Mouse (Mus musculus) hindbrain, embryonic 15.5 days (tissue): ENCODE data around the gene Ubac1. TPM values are rescaled to one million over a fixed set of nuclear protein-coding genes. Genes with fewer than 3 reads are reported as not detected.

Experiments used
- ATAC-seq: fragments of 200-750 bp; cut with Nextera tagmentation; 2 replicates; pipeline ENCODE4 v1.8.0; 2017; ENCODE audit warnings: low read depth, moderate number of reproducible peaks, moderate TSS enrichment; ENCODE audit not compliant: low FRiP score
- H3K27ac ChIP-seq: fragments of 300-500 bp; sonication (generic); replicated peaks from 2 replicates; pipeline ENCODE4 v1.5.1; 2015; ENCODE audit warnings: mild to moderate bottlenecking, inconsistent platforms
- H3K27me3 ChIP-seq: fragments of 300-500 bp; sonication (generic); 2 replicates; pipeline ENCODE4 v1.6.1; 2015; ENCODE audit warnings: control low read depth, inconsistent platforms
- H3K36me3 ChIP-seq: fragments of 300-500 bp; sonication (generic); 2 replicates; pipeline ENCODE4 v1.6.1; 2015; ENCODE audit warnings: control low read depth, inconsistent platforms
- H3K4me1 ChIP-seq: fragments of 300-500 bp; sonication (generic); replicated peaks from 2 replicates; pipeline ENCODE4 v1.6.1; 2015; ENCODE audit warnings: control low read depth, inconsistent platforms
- H3K4me2 ChIP-seq: fragments of 300-500 bp; sonication (generic); 2 replicates; pipeline ENCODE4 v1.6.1; 2015; ENCODE audit warnings: moderate library complexity, mild to moderate bottlenecking, inconsistent platforms
- H3K4me3 ChIP-seq: fragments of 300-500 bp; sonication (generic); 2 replicates; pipeline ENCODE4 v1.5.1; 2015; ENCODE audit warnings: mild to moderate bottlenecking, inconsistent platforms
- H3K9ac ChIP-seq: fragments of 300-500 bp; sonication (generic); 2 replicates; pipeline ENCODE4 v1.6.1; 2015; ENCODE audit warnings: inconsistent platforms
- H3K9me3 ChIP-seq: fragments of 300-500 bp; sonication (generic); 2 replicates; pipeline ENCODE4 v1.6.1; 2016; ENCODE audit warnings: control low read depth, inconsistent platforms
- WGBS: fragments of 180-500 bp; shearing (Covaris S2); methylation state at CpG from one replicate; pipeline ENCODE4 v1.1.7; 2015; 5-methylcytosine and 5-hydroxymethylcytosine counted together
- polyA plus RNA-seq: library from polyadenylated mRNA; unstranded; fragments of >200 nt; fragmentation: Nextera tagmentation; extraction: Ambion mirVana; gene quantifications from 2 replicates; pipeline ENCODE4 v1.2.1, GENCODE M21; 2015

Gene Ubac1
- polyA plus RNA-seq, 1 experiment from 2014 or later, result 143 TPM

DNA sequence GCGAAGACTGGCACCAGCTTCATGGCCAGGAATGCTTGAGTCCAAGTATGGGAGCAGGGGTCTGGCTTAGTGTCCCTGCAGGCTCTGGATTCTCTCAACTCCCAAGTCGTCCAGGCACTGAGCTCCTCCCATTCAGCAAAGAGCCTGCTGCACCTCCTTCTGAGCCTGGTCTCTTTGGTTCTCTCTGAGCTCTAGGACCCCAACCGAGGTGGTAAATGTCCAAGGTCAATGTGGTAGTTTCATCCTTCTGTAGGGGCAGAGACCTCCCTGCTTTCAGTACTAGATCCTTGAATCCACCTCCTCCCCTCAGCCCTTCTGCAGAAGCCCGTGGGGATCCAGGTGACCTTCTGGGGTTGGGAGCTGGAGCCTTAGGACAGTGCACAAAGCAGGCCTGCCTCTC is 31.3 kb upstream of the Ubac1 start:
- Histone ChIP-seq H3K27ac (no peak overlapping the region), H3K36me3 (no peaks in the 10 kb centered on the region), H3K4me3 (no peak overlapping the region), H3K9ac (no peak overlapping the region), H3K9me3 (no peaks in the 10 kb centered on the region), H3K4me1 (0 out of 2 replicates have a peak, but pooled peaks cover 6% of the 10 kb centered on the region), H3K4me2 (no peak overlapping the region), H3K27me3 (no peaks in the 10 kb centered on the region)
- no peak for ATAC-seq
- WGBS, result 55% methylated on average over 4 of the region's 4 CpGs

DNA sequence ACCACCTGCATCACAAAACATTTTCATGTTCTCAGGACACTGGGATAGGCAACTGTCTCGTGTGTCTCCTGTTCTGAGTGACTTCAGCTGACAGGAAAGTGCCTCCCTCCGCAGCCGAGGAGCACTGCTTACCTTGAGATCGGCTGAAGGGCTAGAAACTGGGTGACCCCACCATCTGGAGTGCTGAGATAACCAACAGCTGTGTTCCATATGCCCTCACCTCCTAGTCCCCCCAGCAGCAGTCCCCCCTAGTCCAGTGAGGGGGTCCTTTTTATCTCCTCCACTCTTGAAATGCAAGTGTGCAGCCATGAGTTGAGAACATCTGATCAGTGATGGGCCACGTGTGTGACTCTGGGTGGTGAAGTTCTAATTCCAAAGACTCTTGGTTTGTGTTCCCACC is 27.3 kb upstream of the Ubac1 start:
- no peaks in the 10 kb centered on the region for H3K9me3 ChIP-seq
- no peak for ATAC-seq

DNA sequence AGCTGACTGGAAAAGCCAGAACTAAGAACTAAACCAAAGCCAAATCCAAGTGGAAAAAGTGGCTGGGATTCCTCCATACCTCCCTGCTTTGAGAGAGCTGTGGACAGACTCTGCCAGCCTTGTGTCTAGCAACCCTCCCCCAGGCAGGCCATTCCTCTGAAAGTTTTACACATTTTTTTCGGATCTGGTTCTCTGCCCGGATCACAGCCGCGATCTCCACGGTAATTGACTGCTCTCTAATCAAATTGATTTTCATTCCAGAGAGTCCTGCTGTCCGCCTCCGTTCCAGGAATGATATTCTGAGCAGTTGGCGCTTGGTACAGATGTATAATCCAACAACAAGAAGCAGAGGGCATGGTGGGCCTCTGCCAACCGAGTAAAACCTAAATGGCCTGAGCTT is 22.7 kb upstream of the Ubac1 start:
- Histone ChIP-seq H3K4me3 (no peak overlapping the region), H3K4me2 (no peak overlapping the region), H3K4me1 (peaks cover 11% of the 10 kb centered on the region), H3K9ac (no peak overlapping the region), H3K27ac (no peak overlapping the region), H3K27me3 (no peaks in the 10 kb centered on the region), H3K9me3 (no peaks in the 10 kb centered on the region), H3K36me3 (no peaks in the 10 kb centered on the region)
- 55% methylated on average over 9 of the region's 9 CpGs for WGBS
- no peak for ATAC-seq

More for the DNA sequence above, 27.3 kb upstream of the Ubac1 start:
- Histone ChIP-seq H3K9ac (no peak overlapping the region), H3K36me3 (no peaks in the 10 kb centered on the region), H3K4me2 (no peak overlapping the region), H3K27me3 (no peaks in the 10 kb centered on the region), H3K27ac (no peak overlapping the region), H3K4me3 (no peak overlapping the region), H3K4me1 (no peaks in the 10 kb centered on the region)
- 68% methylated on average over 5 of the region's 5 CpGs for WGBS

DNA sequence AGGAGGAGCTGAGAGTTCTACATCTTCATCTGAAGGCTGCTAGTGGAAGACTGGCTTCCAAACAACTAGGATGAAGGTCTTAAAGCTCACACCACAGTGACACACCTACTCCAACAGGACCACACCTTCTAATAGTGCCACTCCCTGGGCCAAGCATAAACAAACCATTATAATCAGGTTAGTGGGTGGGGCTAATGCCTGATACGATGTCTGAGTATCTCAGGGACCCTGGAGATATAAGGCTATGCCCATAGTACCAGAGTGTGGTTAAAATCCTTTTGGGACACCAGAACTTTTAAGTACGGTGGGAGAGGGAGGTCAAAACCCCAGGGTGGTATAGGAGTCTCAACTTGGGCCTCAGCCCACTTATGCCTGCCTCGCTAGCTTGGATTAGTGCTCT is 21.1 kb upstream of the Ubac1 start:
- Histone ChIP-seq H3K36me3 (no peaks in the 10 kb centered on the region), H3K9me3 (no peaks in the 10 kb centered on the region), H3K4me1 (peaks cover 11% of the 10 kb centered on the region), H3K27me3 (no peaks in the 10 kb centered on the region), H3K27ac (no peak overlapping the region), H3K4me3 (no peak overlapping the region), H3K9ac (no peak overlapping the region), H3K4me2 (no peak overlapping the region)
- 88% methylated on average over 3 of the region's 3 CpGs for WGBS
- no peak for ATAC-seq

DNA sequence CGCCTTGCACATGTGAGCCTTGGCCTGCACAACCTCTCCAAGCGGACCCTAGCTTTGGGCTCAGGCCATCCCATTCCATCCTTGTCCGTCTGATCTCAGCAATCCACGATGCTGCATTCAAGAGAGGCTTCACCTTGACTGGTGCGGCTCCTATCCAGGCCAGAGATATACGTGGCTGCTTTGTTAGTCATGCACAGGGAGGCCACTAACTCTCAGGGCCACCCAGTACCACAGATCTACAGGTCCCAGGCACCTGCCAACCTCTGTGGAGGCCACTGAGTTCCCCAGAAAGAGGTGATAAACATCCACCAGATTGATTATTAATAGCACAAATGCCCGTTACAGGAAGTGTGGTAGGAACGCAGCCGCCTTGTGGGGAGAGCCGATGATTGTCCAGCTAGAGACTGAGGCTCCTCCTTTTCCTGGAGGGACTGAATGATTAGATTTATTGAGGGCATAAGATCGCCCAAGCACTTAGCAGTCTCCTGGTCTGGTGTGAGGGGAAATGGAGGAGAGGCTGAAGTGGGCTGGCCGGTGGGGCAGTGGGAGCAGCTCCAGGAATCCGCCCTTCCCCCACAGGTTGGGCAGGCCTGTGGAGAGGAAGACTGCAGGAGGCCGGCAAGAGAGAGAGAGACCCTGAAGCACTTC is 19.7 kb upstream of the Ubac1 start:
- WGBS, result 66% methylated on average over 14 of the region's 14 CpGs
- peaks cover 11% of the 10 kb centered on the region for H3K4me1 ChIP-seq
- H3K4me2 ChIP-seq, result no peak overlapping the region
- no peak overlapping the region for H3K9ac ChIP-seq
- H3K9me3 ChIP-seq, result no peaks in the 10 kb centered on the region
- no peak overlapping the region for H3K27ac ChIP-seq
- H3K4me3 ChIP-seq, result no peak overlapping the region
- no peak for ATAC-seq
- H3K27me3 ChIP-seq, result no peaks in the 10 kb centered on the region
- H3K36me3 ChIP-seq, result no peaks in the 10 kb centered on the region

DNA sequence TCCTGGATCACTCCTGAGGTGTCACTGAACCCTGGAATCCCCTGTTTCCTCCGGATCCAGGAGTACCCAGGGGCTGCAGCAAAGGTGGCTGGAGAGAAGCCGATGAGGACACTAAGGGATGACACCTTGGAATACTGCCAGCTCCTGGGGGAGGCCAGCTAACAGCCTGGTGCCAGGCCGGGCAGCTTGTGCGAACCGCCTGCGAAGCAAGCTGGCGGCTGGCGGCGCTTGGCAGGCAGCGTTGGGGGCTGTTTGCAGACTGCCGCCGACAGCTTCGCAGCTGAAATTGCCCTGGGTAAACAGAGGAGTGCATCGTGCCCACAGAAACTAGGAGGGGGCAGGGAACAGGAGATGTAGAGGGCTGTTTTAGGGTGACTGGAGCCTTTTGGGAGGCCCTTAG is 18.4 kb upstream of the Ubac1 start:
- 53% methylated on average over 14 of the region's 14 CpGs for WGBS
- peak; percentile 31; the same call in 1 of the 2 replicates for ATAC-seq
- Histone ChIP-seq H3K4me3 (no peak overlapping the region), H3K27ac (no peak overlapping the region), H3K9ac (no peak overlapping the region), H3K9me3 (no peaks in the 10 kb centered on the region), H3K4me2 (no peak overlapping the region), H3K4me1 (peaks cover 14% of the 10 kb centered on the region), H3K27me3 (no peaks in the 10 kb centered on the region), H3K36me3 (no peaks in the 10 kb centered on the region)

DNA sequence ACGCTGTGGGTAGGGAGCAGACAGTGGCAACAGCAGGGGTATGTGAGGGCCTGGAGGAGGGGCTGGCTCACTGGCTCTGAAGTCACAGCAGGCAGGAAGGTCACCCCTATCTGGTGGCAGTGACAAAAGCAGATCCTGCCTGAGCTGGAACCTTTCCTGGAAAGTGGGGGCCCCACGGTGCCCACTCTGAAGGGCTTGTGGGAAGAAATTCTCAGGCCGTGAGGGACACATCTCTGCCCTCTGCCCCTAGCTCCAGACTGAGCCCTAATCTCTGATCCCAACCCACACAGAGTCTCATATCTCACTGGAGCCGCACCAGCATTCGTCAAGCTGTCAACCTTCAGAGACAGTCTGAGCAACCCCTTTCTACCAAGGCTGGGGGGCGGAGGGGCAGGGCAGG is 15.8 kb upstream of the Ubac1 start:
- Histone ChIP-seq H3K27me3 (no peaks in the 10 kb centered on the region), H3K36me3 (no peaks in the 10 kb centered on the region), H3K9me3 (no peaks in the 10 kb centered on the region), H3K4me1 (peaks cover 14% of the 10 kb centered on the region), H3K27ac (no peak overlapping the region), H3K4me2 (no peak overlapping the region), H3K4me3 (no peak overlapping the region), H3K9ac (no peak overlapping the region)
- no peak for ATAC-seq
- 50% methylated on average over 6 of the region's 6 CpGs for WGBS

DNA sequence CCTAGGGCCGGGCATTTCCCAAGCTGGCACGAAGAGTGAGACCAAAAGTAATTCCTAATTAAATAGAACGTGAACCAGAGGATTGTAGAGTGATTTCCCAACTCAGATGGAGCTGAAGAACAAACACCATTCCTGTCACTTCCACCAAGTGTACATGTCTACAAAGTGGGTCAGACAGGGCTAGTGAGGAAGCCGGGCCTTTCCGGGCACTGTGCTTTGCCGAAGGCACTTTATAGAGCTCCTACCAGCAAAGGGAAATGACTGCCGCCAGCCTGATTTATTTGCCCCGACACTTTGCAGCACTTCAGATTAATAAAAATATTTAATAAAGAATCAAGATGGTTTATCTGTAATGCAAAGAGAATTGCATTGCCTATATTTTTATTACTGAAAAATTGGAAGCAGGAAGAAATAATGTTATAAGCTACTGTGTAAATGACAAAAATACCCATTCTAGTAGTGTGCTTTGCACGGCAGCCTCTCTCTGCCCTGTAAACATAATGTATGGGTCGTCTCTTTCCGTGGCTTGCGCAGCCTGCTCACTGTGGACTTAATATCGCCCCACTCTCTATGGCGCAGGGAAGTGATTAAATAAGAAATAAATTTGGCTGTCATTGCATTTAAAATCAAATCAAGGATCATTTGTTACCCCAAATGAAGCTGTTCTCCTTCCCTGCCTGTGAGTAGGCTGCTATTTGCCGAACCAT is 12.9 kb upstream of the Ubac1 start:
- H3K4me3 ChIP-seq, result no peak overlapping the region
- no peaks in the 10 kb centered on the region for H3K36me3 ChIP-seq
- no peak overlapping the region for H3K4me2 ChIP-seq
- H3K4me1 ChIP-seq, result peaks cover 4% of the 10 kb centered on the region; the same call in 1 of the 2 replicates
- H3K9ac ChIP-seq, result no peak overlapping the region
- H3K27ac ChIP-seq, result no peak overlapping the region
- no peak for ATAC-seq
- H3K27me3 ChIP-seq, result no peaks in the 10 kb centered on the region
- H3K9me3 ChIP-seq, result no peaks in the 10 kb centered on the region
- WGBS, result 75% methylated on average over 15 of the region's 15 CpGs

DNA sequence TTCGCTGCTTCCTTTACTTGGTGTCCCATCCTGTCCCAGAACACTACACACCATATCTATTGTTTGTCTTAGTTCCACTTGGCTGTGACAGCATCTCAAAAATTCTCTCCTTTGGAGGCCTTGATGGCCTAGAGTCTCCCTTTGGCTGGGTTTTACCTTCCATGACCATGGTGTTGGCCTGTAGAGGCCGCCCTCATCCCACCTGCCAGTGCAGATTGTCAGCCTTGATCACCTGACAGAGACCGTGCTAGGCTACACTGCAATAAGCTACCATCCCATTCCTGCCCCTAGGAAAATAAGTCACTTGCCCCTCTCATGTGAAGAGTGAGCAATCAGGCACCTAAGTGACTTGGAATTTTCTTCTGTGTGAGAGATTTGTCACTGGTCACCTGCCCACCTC is 8.7 kb upstream of the Ubac1 start:
- WGBS, result 53% methylated on average over 3 of the region's 3 CpGs
- Histone ChIP-seq H3K27ac (no peak overlapping the region), H3K4me2 (no peak overlapping the region), H3K36me3 (no peaks in the 10 kb centered on the region), H3K9ac (no peak overlapping the region), H3K4me1 (peaks cover 2% of the 10 kb centered on the region; the same call in 1 of the 2 replicates), H3K27me3 (no peaks in the 10 kb centered on the region), H3K4me3 (no peak overlapping the region), H3K9me3 (no peaks in the 10 kb centered on the region)
- ATAC-seq, result no peak

DNA sequence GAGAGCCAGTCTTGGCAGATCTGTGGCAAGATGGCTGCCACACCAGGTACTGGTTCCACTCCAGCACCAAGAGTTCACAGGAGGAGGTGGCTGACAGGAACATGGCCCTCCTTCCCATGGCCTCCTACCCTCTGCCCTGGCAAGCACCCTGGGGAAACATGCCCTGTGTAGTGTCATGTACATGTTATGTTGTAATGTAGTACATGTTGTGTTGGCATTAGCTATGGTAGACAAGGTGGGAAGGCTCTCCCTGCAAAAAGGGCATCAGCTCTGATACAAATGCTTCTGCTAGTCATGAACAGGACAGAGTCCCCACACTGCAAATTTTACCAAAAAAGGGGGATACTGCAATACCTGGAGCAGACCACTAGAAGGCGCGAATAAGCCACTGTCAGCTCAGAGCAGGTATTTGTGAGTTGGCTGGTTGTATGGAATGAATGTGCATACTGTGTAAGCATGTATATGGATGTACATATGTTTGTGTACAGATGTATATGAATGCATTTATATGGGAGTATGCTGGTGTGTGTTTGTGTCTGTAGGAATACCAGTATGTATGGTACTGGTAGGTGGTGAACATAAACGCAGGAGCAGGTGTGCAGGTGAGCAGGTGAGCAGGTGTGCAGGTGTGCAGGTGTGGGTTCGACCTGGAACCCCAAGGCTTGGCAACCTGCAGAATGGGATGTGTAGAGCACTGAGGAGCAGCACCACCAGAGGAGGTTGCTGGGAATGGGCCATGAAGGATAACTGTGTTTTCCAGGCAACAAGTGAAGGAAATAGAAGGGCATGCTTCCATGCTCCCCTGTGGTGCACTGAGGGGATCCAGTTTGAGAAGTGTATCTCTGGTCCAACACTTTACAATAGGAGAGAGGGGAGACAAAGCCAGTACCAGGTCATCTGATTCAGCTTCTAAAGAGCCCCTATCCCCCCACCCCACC is 2.9 kb upstream of the Ubac1 start:
- Histone ChIP-seq H3K27ac (no peak overlapping the region), H3K4me1 (peaks cover 21% of the 10 kb centered on the region), H3K9ac (no peak overlapping the region), H3K27me3 (no peaks in the 10 kb centered on the region), H3K36me3 (no peaks in the 10 kb centered on the region), H3K4me3 (no peak overlapping the region), H3K9me3 (no peaks in the 10 kb centered on the region), H3K4me2 (no peak overlapping the region)
- 37% methylated on average over 4 of the region's 4 CpGs for WGBS
- ATAC-seq, result no peak

DNA sequence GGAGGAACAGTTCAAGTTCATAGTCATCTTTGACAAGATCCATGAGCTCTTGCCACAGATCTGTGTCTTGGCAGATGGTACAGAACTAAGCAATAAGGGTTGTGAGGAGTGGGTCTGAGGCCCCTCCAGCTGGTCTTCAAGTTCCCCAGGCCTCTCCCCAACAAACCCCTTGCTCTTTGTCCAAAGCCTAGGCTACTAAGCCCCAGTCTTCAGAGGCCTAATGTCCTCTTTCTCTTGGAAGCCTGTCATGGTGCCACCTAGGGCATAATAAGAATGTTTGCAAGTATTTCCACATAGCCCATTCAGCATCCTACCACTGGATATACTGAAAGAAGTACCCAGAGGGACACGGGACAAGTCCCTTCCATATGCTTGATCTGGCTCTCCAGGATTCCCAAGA is 1.1 kb upstream of the Ubac1 start:
- Histone ChIP-seq H3K27me3 (no peaks in the 10 kb centered on the region), H3K27ac (no peak overlapping the region), H3K9ac (no peak overlapping the region), H3K4me1 (peaks cover 35% of the 10 kb centered on the region), H3K4me3 (no peak overlapping the region), H3K36me3 (no peaks in the 10 kb centered on the region), H3K4me2 (no peak overlapping the region), H3K9me3 (no peaks in the 10 kb centered on the region)
- WGBS, result 90% methylated on average over 1 of the region's 1 CpGs
- no peak for ATAC-seq

DNA sequence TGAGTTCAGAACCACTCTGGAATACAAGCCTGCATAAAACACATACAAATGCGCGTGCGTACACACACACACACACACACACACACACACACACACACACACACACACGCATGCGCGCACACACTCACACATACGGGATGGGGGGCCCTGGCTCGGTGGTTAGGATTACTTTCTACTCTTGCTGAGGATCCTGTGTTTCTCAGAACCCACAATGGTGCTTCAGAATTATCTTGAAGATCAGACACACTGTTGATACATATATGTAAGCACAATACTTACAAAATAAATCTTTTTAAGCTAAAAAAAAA is 665 bp upstream of the Ubac1 start:
- 86% methylated on average over 8 of the region's 8 CpGs for WGBS
- H3K27ac ChIP-seq, result peak overlapping the region; percentile 34; the same call in 1 of the 2 replicates
- H3K36me3 ChIP-seq, result no peaks in the 10 kb centered on the region
- peak overlapping the region; percentile 78; the same call in 1 of the 2 replicates for H3K4me2 ChIP-seq
- peak overlapping the region; percentile 70 for H3K4me3 ChIP-seq
- no peaks in the 10 kb centered on the region for H3K9me3 ChIP-seq
- no peaks in the 10 kb centered on the region for H3K27me3 ChIP-seq
- no peak overlapping the region for H3K9ac ChIP-seq
- no peak for ATAC-seq
- peaks cover 40% of the 10 kb centered on the region for H3K4me1 ChIP-seq
